Mouse (Mus musculus): ENCODE results near the gene Adamts17. TPM values are rescaled to one million over a fixed set of nuclear protein-coding genes. Genes with fewer than 3 reads are reported as not detected.

Adamts17 gene
- total and polyA plus RNA-seq, 3 experiments = not detected

GRCm38 (mm10) chr7:66803798-66804197, 35.7 kb upstream of the Adamts17 start:
- H3K79me2 ChIP-seq (replicated peaks; ENCODE audit: control insufficient read depth, extremely low read depth, insufficient read depth, poor library complexity, severe bottlenecking) = no peaks in the 10 kb centered on the region
- H3K9ac ChIP-seq (ENCODE audit: insufficient read depth, low read depth) = no peak overlapping the region
- in situ Hi-C loops (cut with MboI; ENCODE audit: low pct_ligation_motif_present, low pct_unique_long_range_greater_than_20kb, low sequenced_read_pairs) (no loop called here), dilution Hi-C loops (cut with MboI; ENCODE audit: extremely low pct_ligation_motif_present, extremely low pct_unique_long_range_greater_than_20kb, low sequenced_read_pairs) (no loop called here)
- H3K9me3 ChIP-seq (replicated peaks; ENCODE audit: low read length) = no peaks in the 10 kb centered on the region
- no peak overlapping the region for H3K4me3 ChIP-seq (replicated peaks in 1 of 3; ENCODE audit: low read depth in 2 of 3, low read length in 2 of 3, poor library complexity in 1 of 3)
- H3K27ac ChIP-seq (ENCODE audit: insufficient read depth, low read depth) = no peak overlapping the region
- peaks cover 15% of the 10 kb centered on the region for H3K27me3 ChIP-seq (replicated peaks)
- H3K4me2 ChIP-seq (ENCODE audit: insufficient read depth, low read depth, poor library complexity, severe bottlenecking) = no peak overlapping the region
- no peaks in the 10 kb centered on the region for H3K36me3 ChIP-seq (replicated peaks in 1 of 2; ENCODE audit: control insufficient read depth in 1 of 2, insufficient read depth in 1 of 2, low read length in 1 of 2)
- no peak for DNase-seq (ENCODE audit: extremely low read depth)
- H3K4me1 ChIP-seq (ENCODE audit: control insufficient read depth in 1 of 2, insufficient read depth in 2 of 2) = no peaks in the 10 kb centered on the region
- TF ChIP-seq TCF12 (IDR thresholded peaks at IDR 0.05; ENCODE audit: low read depth, low read length) (no peak), NRF1 (IDR thresholded peaks at IDR 0.05; ENCODE audit: low read depth, low read length) (no peak), JUN (IDR thresholded peaks at IDR 0.05; ENCODE audit: insufficient read depth, low read depth, low read length) (no peak), MAX (IDR thresholded peaks at IDR 0.05; ENCODE audit: low read length) (no peak), SMC3 (IDR thresholded peaks at IDR 0.05; ENCODE audit: low read depth, low read length) (no peak), ELF1 (IDR thresholded peaks at IDR 0.05; ENCODE audit: low read depth, low read length) (no peak), E2F4 (IDR thresholded peaks at IDR 0.05; ENCODE audit: insufficient replicate concordance, low read depth, low read length) (no peak), ZKSCAN1 (IDR thresholded peaks at IDR 0.05; ENCODE audit: borderline replicate concordance, low read depth, low read length) (no peak), SIN3A (IDR thresholded peaks at IDR 0.05; ENCODE audit: low read length) (no peak), MAFK (IDR thresholded peaks at IDR 0.05; ENCODE audit: insufficient replicate concordance, low read length) (no peak), CTCF (conservative IDR thresholded peaks at IDR 0.05 in 1 of 2, IDR thresholded peaks at IDR 0.05 in 1 of 2; ENCODE audit: low read depth in 2 of 2, low read length in 2 of 2) (no peak), POLR2A (IDR thresholded peaks at IDR 0.05; ENCODE audit: low read depth, low read length) (no peak), MEF2A (IDR thresholded peaks at IDR 0.05; ENCODE audit: borderline replicate concordance, low read depth, low read length) (no peak), EP300 (IDR thresholded peaks at IDR 0.05; ENCODE audit: low read length) (no peak), NELFE (IDR thresholded peaks at IDR 0.05; ENCODE audit: low read depth, low read length) (no peak)

DNA sequence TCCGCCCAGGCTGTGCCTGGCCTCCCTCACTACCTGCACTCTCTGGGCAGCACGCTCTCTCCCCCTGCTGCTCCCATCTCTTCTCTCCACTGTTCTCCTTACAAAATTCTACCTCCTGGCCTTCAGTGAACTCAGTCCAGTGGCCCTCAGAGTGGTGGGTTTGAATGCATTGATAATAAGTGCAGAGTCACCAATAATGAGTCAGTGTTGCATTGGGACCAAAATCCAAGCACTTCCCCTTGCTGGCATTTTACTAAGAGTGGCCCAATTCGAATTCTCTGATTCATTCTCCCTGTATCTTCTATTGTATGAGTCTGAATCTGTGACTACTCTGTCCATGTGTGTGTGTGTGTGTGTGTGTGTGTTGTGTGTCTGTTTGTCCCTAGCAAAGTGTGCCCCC, 32.7 kb upstream of the Adamts17 start:
- no peak overlapping the region for H3K9ac ChIP-seq (ENCODE audit: insufficient read depth, low read depth)
- no peak overlapping the region for H3K4me2 ChIP-seq (ENCODE audit: insufficient read depth, low read depth, poor library complexity, severe bottlenecking)
- dilution Hi-C loops (cut with MboI; ENCODE audit: extremely low pct_ligation_motif_present, extremely low pct_unique_long_range_greater_than_20kb, low sequenced_read_pairs) = no loop called here
- no peak for TF ChIP-seq CTCF (conservative IDR thresholded peaks at IDR 0.05 in 1 of 2, IDR thresholded peaks at IDR 0.05 in 1 of 2; ENCODE audit: low read depth in 2 of 2, low read length in 2 of 2)
- no peak for TF ChIP-seq KAT2A (IDR thresholded peaks at IDR 0.05; ENCODE audit: insufficient replicate concordance, low read length)
- TF ChIP-seq USF2 (conservative IDR thresholded peaks at IDR 0.05; ENCODE audit: low read depth, low read length) = no peak
- TF ChIP-seq TBP (conservative IDR thresholded peaks at IDR 0.05; ENCODE audit: low read depth, low read length) = no peak
- TF ChIP-seq POLR2AphosphoS2 (IDR thresholded peaks at IDR 0.05; ENCODE audit: low read depth, low read length) = no peak
- no peak for TF ChIP-seq ZMIZ1 (IDR thresholded peaks at IDR 0.05; ENCODE audit: low read depth, low read length)
- no peak for TF ChIP-seq CHD2 (IDR thresholded peaks at IDR 0.05; ENCODE audit: low read length)
- no peak for TF ChIP-seq POLR2A (IDR thresholded peaks at IDR 0.05; ENCODE audit: low read depth, low read length)
- no peak for TF ChIP-seq ETS1 (conservative IDR thresholded peaks at IDR 0.05; ENCODE audit: low read depth, low read length)
- TF ChIP-seq JUND (conservative IDR thresholded peaks at IDR 0.05; ENCODE audit: low read depth, low read length) = no peak
- TF ChIP-seq ZKSCAN1 (IDR thresholded peaks at IDR 0.05; ENCODE audit: borderline replicate concordance, low read depth, low read length) = no peak
- no peak for TF ChIP-seq PAX5 (IDR thresholded peaks at IDR 0.05; ENCODE audit: low read length)
- TF ChIP-seq ELF1 (IDR thresholded peaks at IDR 0.05; ENCODE audit: low read depth, low read length) = no peak
- no peak overlapping the region for H3K27ac ChIP-seq (ENCODE audit: insufficient read depth, low read depth)
- H3K27me3 ChIP-seq (replicated peaks) = peaks cover 17% of the 10 kb centered on the region
- no peak overlapping the region for H3K4me3 ChIP-seq (replicated peaks in 1 of 3; ENCODE audit: low read depth in 2 of 3, low read length in 2 of 3, poor library complexity in 1 of 3)
- no peaks in the 10 kb centered on the region for H3K79me2 ChIP-seq (replicated peaks; ENCODE audit: control insufficient read depth, extremely low read depth, insufficient read depth, poor library complexity, severe bottlenecking)
- H3K9me3 ChIP-seq (replicated peaks; ENCODE audit: low read length) = no peaks in the 10 kb centered on the region
- H3K36me3 ChIP-seq (replicated peaks in 1 of 2; ENCODE audit: control insufficient read depth in 1 of 2, insufficient read depth in 1 of 2, low read length in 1 of 2) = no peaks in the 10 kb centered on the region
- in situ Hi-C loops (cut with MboI; ENCODE audit: low pct_ligation_motif_present, low pct_unique_long_range_greater_than_20kb, low sequenced_read_pairs) = no loop called here
- no peaks in the 10 kb centered on the region for H3K4me1 ChIP-seq (ENCODE audit: control insufficient read depth in 1 of 2, insufficient read depth in 2 of 2)
- DNase-seq (ENCODE audit: extremely low read depth) = no peak
